Mouse (Mus musculus) cerebellum, postnatal 4 days (tissue): Measurements from ENCODE around the gene Gm20831.
"Not testable (repeated sequence)": the region's sequence is repeated elsewhere in the genome, so short reads cannot be mapped to it uniquely, and the experiment has no call there.

Experiments
- DNase-seq, 2 experiments: peaks; one replicate each; pipeline ENCODE4 v3.0.0; 2022; ENCODE audit warnings: low spot score in 2 of 2, mixed read lengths in 1 of 2

Gene Gm20831

GRCm38 (mm10) chrY:17874441-17874840, at the start of gene Gm20831, which contains the start of gene Gm20772:
Gene Gm20831, plus strand, starts transcription at chrY:17874741.
Gene Gm20772, plus strand, starts transcription at chrY:17874741.
- not testable (repeated sequence) for DNase-seq

GRCm38 (mm10) chrY:17846166-17846565, 28.4 kb upstream of the Gm20831 start, which contains the start of gene Gm21904:
Gene Gm21904, minus strand, starts transcription at chrY:17846266.
- DNase-seq: not testable (repeated sequence)

- DNase-seq: not testable (repeated sequence)
Measured at GRCm38 (mm10) chrY:17937230-17937629, 62.7 kb downstream of the Gm20831 start, which contains the start of gene Srsy. Gene Srsy, minus strand, starts transcription at chrY:17937330.
